Mouse (Mus musculus) T-helper 17 cell (primary cell): ENCODE measurements around the gene Olfr186.
"Not testable (repeated sequence)": the region's sequence is repeated elsewhere in the genome, so short reads cannot be mapped to it uniquely, and the experiment has no call there.

Experiments
- in situ Hi-C, 2 experiments: fragments of 300-600 bp; cut with MboI, MseI; formaldehyde crosslinking; loops; 1 replicate in 1 of 2; 2 replicates in 1 of 2; pipeline ENCODE4 v1.15.1; 2025; ENCODE audit warnings: high pct_unique_total_duplicates in 2 of 2

Gene Olfr186

GRCm38 (mm10) chr16:59030191-59030590 lies at the start of gene Olfr186:
Gene Olfr186, minus strand, starts transcription at chr16:59030291.
- in situ Hi-C loops, result no loop called here

- in situ Hi-C loops, result no loop called here
These were observed 47.8 kb upstream of the Olfr186 start, which contains the start of gene Olfr190 for GRCm38 (mm10) chr16:59077905-59078304. Gene Olfr190, minus strand, starts transcription at chr16:59078005.

DNA sequence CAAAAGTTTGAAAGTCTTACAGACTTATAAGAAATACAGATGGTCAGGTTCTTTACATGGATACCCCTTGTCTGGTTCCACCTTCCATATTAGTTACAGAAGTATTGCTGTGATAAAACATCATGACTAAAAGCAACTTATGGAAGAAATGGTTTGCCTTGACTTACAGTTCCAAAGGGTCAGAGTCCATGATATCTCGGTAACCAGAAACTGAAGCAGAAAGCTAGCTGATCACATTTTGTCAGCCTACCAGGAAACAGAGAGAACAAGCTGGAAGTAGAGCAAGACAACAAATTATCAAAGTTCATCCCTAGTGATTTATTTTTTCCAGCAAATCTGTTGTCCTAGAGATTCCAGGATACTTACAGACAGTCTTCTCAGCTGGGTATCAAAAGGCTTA lies 43.4 kb upstream of the Olfr186 start:
- in situ Hi-C loops, result no loop called here

- in situ Hi-C loops, result no loop called here
These were observed 41.7 kb upstream of the Olfr186 start for GRCm38 (mm10) chr16:59071755-59072154.

DNA sequence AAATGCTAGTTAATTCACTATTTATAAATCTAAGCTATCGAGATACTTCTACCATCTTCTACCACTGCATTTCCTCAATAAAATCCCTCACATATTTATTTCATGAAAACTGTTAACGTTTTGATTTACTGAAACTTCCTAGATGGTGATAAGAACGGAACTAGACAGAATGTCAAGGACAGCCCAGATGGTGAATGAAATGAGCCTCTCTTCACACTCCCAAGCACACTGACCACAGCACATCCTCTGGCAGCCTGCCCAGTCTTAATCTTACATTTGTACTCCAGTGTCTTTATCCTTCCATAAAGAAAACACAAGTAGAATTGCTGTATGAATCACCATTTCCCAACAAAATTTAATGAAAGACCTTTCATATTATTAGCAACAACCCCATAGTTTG lies 32.3 kb upstream of the Olfr186 start:
- in situ Hi-C loops, result not testable (repeated sequence)

- in situ Hi-C loops, result not testable (repeated sequence)
These were observed 19.2 kb upstream of the Olfr186 start for GRCm38 (mm10) chr16:59049286-59049685.

- in situ Hi-C loops, result no loop called here
These were observed 18.8 kb upstream of the Olfr186 start for GRCm38 (mm10) chr16:59048860-59049259.

DNA sequence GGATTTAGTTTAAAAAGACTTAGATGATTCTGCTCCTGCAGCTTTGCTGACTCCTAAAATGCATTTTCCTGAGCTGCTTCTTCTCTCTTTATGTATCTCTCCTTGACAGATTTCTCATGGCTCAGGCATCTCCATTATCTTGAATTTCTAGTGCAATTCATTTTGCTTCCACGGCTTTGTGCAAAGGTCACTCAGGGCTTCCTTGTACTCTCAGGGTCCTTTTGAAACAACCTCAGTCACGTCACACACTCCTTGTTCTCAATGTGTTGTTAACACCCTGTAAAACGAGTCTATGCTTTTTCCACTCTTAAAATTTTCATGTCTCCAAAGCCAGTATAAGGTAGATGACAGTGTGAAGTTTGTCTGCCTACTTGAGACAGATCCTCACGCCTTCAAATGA lies 17.5 kb upstream of the Olfr186 start:
- in situ Hi-C loops, result no loop called here

DNA sequence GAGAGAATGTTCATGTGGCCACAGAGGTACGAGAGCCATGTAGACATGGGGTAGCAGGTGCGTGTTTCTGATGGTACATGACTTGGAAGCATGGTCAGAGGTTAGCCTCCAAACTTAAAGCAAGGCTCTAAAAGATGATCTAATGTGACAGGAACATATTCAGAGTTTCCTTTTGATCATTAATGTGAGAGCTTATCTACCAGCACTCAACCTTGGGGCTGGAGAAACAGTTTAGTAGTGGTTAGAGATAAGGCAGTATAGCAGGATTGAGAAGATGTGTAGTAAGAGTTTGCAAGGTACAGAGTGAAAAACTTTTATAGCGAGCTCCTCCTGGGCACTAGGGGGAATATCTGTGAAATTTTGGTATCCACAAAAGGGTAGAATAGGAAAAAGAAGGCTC lies 15.7 kb upstream of the Olfr186 start:
- in situ Hi-C loops, result no loop called here

DNA sequence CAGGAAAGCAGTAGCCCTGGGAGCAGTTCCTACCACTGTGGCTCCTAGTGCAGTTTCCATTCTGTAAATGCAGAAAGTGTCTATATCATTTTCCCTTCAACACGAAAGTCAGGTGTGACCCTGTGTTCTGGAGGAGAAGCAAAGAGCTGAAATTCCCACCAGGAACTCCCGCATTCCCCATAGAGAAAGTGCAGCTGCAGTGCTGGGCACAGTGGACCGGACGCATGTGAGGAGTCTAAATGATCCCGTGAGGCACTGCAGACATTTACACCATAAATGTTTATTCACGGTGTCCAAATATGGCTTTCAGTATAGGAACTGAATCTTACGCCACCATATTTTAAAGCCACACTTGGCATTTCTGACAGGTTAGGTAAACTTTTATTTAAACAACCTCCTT lies 9.6 kb upstream of the Olfr186 start, which contains the start of gene Olfr187:
TSS of gene Olfr187 (minus strand) at position 58 of the 400 bp plus-strand sequence.
- in situ Hi-C loops, result no loop called here

DNA sequence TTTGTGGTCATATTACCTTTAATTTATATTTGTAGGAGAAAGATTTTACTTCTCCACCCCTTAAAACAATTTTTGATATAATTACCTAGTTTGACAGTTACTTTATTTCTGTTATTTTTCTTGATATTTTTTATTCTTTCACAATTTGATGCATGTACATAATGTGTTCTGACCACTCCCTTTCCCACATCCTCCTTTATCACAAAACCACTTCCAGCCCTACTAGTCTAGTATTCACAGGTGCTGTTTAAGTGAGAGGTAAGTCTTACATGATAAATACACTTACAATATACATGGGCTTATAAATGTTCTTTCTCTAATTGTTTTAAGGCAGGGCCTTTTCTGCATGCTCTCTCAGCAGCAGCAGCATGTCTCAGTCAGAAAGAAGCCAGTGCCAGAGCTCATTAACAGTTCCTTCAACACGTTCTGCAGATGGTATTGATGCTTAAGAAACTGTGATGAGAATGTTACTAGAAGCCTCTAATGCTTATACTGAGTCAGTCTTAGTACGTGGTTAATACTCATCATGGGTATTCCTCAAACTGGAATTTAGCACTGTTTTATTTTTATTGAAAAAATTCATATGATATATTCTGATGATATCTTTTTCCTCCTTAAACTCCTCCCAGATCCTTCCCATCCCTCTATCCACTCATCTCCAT lies 16.6 kb downstream of the Olfr186 start:
- in situ Hi-C loops, result no loop called here

- in situ Hi-C loops, result no loop called here
These were observed 22.9 kb downstream of the Olfr186 start for GRCm38 (mm10) chr16:59007146-59007545.

DNA sequence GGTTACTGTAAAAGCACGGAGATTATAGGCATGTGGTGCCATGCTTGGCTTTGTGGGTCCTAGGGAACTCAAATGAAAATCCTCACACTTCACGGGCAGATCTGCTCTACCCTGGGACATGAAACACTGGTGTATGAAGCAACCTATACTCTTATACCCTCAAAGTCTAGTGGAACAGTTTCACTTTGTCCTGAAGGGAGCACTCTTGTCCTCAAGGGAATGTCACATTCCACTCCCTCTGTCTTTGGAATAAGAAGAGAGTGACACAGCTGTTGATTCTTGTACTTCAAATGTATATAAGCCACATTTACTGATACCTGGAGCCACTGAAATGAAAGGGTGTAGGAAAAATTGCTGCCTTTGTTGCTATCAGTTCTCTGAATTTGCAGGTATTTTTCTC lies 35.0 kb downstream of the Olfr186 start, which contains the start of gene Olfr183:
TSS of gene Olfr183 (plus strand) at position 301 of the 400 bp plus-strand sequence.
- in situ Hi-C loops, result no loop called here
